ENCODE assay signal across 9 mouse cellular contexts in the genomic region with DNA sequence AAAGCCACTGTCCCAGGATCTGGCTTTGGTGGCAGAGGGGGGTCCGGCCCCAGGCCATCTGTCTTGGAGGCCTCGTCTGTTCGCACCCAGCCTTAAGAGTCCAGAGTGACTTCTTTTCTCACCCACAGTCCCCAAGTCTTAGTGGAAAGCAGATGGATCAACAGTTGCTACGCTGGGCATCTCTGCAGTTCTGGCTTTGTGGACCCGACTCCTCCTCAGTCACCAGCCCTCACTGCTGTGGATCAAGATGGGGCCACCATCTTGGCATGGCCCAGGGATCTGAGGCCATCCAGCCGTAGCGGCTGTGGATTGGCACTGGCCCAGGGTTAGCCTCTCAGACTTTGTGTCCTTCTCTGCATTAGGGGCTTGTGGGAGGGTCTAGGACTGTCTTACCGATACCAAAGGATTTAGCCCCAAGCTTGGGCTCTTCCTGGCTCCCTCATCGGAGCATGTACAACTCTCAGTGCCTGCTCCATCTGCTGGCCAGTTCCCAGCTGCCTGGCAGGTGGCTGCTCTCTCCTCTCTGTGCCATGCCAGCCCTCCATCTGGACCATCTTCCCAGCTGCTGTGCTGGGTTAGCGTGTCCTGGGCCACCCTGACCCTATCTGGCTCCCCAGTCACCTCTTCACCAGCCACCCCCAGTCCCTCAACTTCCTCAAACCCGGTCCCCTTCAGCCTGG.
DNase-seq lines count a peak whose midpoint lies in the region; ATAC-seq and TF ChIP-seq lines count a peak whose summit lies in the region.
"Had no signal": no experiment of that assay in that cellular context is flagged by ENCODE, and none has a peak within 500 bp of the region (broad histone marks: within the 10 kb centered on the region; RNA-seq: fewer than 3 reads in every experiment).

No protein-coding gene starts in this region.

- TF ChIP-seq EP300 in heart, adult 2 months (IDR thresholded peaks at IDR 0.05; ENCODE audit: insufficient read depth, low read depth, low read length): no peak

- H3K27me3 ChIP-seq in kidney, adult 2 months (replicated peaks; ENCODE audit: control insufficient read depth, insufficient read depth, low read length): no peaks in the 10 kb centered on the region
- no peaks in the 10 kb centered on the region for H3K27me3 ChIP-seq in hindbrain, embryonic 12.5 days
- H3K27me3 ChIP-seq in neural tube, embryonic 13.5 days: no peaks in the 10 kb centered on the region
- no peaks in the 10 kb centered on the region for H3K27me3 ChIP-seq in heart, adult 2 months (ENCODE audit: control insufficient read depth, insufficient read depth, low read length)
- H3K27me3 ChIP-seq: liver, embryonic 13.5 days had no signal

- intact Hi-C loops in heart, adult 2 months (cut with DNase I): no loop called here

- no peak overlapping the region for H3K9ac ChIP-seq in hindbrain, embryonic 12.5 days
- no peak overlapping the region for H3K9ac ChIP-seq in neural tube, embryonic 13.5 days
- H3K9ac ChIP-seq in heart, adult 2 months (ENCODE audit: low read depth, low read length): no peak overlapping the region
- H3K9ac ChIP-seq: liver, embryonic 13.5 days had no signal

- DNase-seq in kidney, postnatal 10 days: peak; percentile 25
- no peak for DNase-seq in kidney, adult 2 months
- DNase-seq in cerebellum, adult 9-10 months: peak; percentile 91
- DNase-seq in spleen, adult 18-20 months: no peak
- no peak for DNase-seq in heart, adult 2 months
- no peak for DNase-seq in kidney, adult 8-10 months
- DNase-seq: liver, embryonic 13.5 days had no signal

- no peaks in the 10 kb centered on the region for H3K4me1 ChIP-seq in kidney, adult 2 months (ENCODE audit: control insufficient read depth, insufficient read depth, low read length)
- peaks cover 39% of the 10 kb centered on the region for H3K4me1 ChIP-seq in hindbrain, embryonic 12.5 days
- peaks cover 45% of the 10 kb centered on the region for H3K4me1 ChIP-seq in neural tube, embryonic 13.5 days (replicated peaks)
- no peaks in the 10 kb centered on the region for H3K4me1 ChIP-seq in heart, adult 2 months (ENCODE audit: control insufficient read depth, insufficient read depth, low read length)
- H3K4me1 ChIP-seq: liver, embryonic 13.5 days had no signal

- no peaks in the 10 kb centered on the region for H3K79me2 ChIP-seq in heart, adult 2 months (replicated peaks; ENCODE audit: control insufficient read depth, insufficient read depth, low read length)

- no peak overlapping the region for H3K4me2 ChIP-seq in hindbrain, embryonic 12.5 days (replicated peaks)
- no peak overlapping the region for H3K4me2 ChIP-seq in neural tube, embryonic 13.5 days
- H3K4me2 ChIP-seq: liver, embryonic 13.5 days had no signal

- TF ChIP-seq CTCF in kidney, adult 2 months (conservative IDR thresholded peaks at IDR 0.05; ENCODE audit: insufficient read depth, insufficient read length, low read depth, low read length): no peak
- TF ChIP-seq CTCF in heart, adult 2 months (IDR thresholded peaks at IDR 0.05): no peak

- H3K9me3 ChIP-seq in hindbrain, embryonic 12.5 days (replicated peaks): no peaks in the 10 kb centered on the region
- H3K9me3 ChIP-seq in neural tube, embryonic 13.5 days: no peaks in the 10 kb centered on the region
- H3K9me3 ChIP-seq: liver, embryonic 13.5 days had no signal

- ATAC-seq in hindbrain, embryonic 12.5 days (ENCODE audit: low FRiP score): peak; percentile 53; the same call in 1 of the 2 replicates
- peak; percentile 38; the same call in 1 of the 2 replicates for ATAC-seq in neural tube, embryonic 13.5 days (ENCODE audit: low read depth)

- no peak for TF ChIP-seq POLR2A in kidney, adult 2 months (IDR thresholded peaks at IDR 0.05; ENCODE audit: low read depth, low read length)
- no peak for TF ChIP-seq POLR2A in heart, adult 2 months (IDR thresholded peaks at IDR 0.05; ENCODE audit: insufficient read depth, low read depth, low read length)

- H3K4me3 ChIP-seq in kidney, adult 2 months (ENCODE audit: insufficient read depth, low read depth, low read length): no peak overlapping the region
- H3K4me3 ChIP-seq in hindbrain, embryonic 12.5 days: no peak overlapping the region
- H3K4me3 ChIP-seq in neural tube, embryonic 13.5 days: no peak overlapping the region
- H3K4me3 ChIP-seq in heart, adult 2 months: no peak overlapping the region
- H3K4me3 ChIP-seq: liver, embryonic 13.5 days had no signal

- WGBS in kidney, adult 2 months: 90% methylated on average over 11 of the region's 11 CpGs
- 72% methylated on average over 11 of the region's 11 CpGs for WGBS in hindbrain, embryonic 12.5 days
- WGBS in neural tube, embryonic 13.5 days: 70% methylated on average over 11 of the region's 11 CpGs
- 89% methylated on average over 11 of the region's 11 CpGs for WGBS in heart, adult 2 months

- H3K27ac ChIP-seq in kidney, adult 2 months (ENCODE audit: insufficient read depth, low read depth, low read length): no peak overlapping the region
- H3K27ac ChIP-seq in hindbrain, embryonic 12.5 days: peak overlapping the region; percentile 62
- H3K27ac ChIP-seq in neural tube, embryonic 13.5 days (replicated peaks): peak overlapping the region; percentile 59; the same call in 1 of the 2 replicates
- H3K27ac ChIP-seq in heart, adult 2 months: no peak overlapping the region
- H3K27ac ChIP-seq: liver, embryonic 13.5 days had no signal

- H3K36me3 ChIP-seq in kidney, adult 2 months (ENCODE audit: control insufficient read depth, insufficient read depth, low read length): no peaks in the 10 kb centered on the region
- H3K36me3 ChIP-seq in hindbrain, embryonic 12.5 days: peaks cover 25% of the 10 kb centered on the region
- H3K36me3 ChIP-seq in neural tube, embryonic 13.5 days: peaks cover 24% of the 10 kb centered on the region
- H3K36me3 ChIP-seq in heart, adult 2 months (ENCODE audit: control insufficient read depth, insufficient read depth, low read length): no peaks in the 10 kb centered on the region
- H3K36me3 ChIP-seq: liver, embryonic 13.5 days had no signal

Comparison
In these comparisons a context has a peak if more than half of its experiments do, and no peak if none do; other contexts are left out.
1. DNase-seq: peak in kidney, postnatal 10 days (single experiment) and cerebellum, adult 9-10 months (single experiment); none in kidney, adult 2 months (single experiment), spleen, adult 18-20 months (0 of 2), heart, adult 2 months (0 of 2) and kidney, adult 8-10 months (0 of 2).
2. H3K27ac ChIP-seq: peak in hindbrain, embryonic 12.5 days (single experiment) and neural tube, embryonic 13.5 days (single experiment); none in kidney, adult 2 months (single experiment) and heart, adult 2 months (single experiment).